Mouse (Mus musculus) cerebellum, adult 18-20 months (tissue): ENCODE data around the gene Cnot11.
"Not testable (repeated sequence)": the region's sequence is repeated elsewhere in the genome, so short reads cannot be mapped to it uniquely, and the experiment has no call there.

ENCODE experiments used
- DNase-seq, 2 experiments: peaks; one replicate each; pipeline ENCODE4 v3.0.0; 2021

Cnot11 gene

DNA sequence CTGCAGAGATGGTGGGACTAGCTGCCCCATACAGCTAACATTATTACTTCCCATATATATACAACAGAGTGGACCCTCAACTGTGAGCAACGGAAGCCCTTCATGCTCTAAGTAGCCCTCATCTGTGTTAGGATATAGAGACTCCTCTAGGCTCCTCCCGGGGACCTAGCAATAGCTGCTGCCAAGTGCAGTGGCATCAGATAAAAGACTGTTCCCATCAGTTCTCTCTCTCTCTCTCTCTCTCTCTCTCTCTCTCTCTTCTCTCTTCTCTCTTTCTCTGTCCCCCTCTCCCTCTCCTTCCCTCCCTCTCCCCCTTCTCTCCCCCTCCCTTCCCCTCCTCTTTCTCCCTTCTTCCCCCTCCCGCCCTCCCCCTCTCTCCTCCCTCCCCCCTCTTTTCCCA is 46.4 kb downstream of the Cnot11 start:
- no peak for DNase-seq

DNA sequence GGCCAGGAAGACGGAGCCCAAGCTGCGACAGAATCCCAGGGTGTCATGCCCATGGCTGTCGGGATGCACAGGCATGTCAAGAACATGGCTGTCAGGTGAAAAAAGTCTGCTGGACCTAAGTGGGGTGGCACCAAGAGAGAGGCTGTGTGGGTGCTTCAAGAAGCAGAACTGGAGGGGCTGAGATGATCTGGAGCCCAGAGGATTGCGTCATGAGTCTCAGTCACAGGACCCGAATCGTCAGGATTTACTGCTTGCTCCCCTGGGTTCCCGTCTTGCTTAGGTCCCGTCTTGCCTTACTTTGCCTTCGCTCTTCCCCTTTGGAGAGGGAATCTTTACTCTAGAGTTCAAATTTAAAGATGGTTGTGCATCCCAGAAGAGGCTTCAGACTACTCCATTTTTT is 48.4 kb downstream of the Cnot11 start:
- DNase-seq: no peak

DNA sequence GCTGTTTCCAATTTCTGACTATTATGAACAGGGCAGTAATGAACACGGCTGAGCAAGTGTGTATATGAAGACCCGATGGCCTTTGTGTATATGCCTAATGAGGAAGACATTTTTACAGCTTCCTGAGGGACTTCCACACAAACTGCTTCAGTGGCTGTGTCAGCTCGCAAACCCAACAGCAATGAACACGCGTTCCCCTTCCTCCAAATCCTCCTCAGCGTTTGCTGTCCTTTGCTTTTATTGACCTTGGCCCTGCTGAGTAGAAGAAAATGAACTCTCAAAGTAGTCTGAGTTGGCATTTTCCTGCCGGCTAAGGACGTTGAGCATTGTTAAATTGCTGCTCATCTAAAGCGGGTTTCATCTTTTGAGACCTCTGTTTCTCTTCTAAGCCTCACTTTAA is 50.6 kb downstream of the Cnot11 start:
- no peak for DNase-seq

DNA sequence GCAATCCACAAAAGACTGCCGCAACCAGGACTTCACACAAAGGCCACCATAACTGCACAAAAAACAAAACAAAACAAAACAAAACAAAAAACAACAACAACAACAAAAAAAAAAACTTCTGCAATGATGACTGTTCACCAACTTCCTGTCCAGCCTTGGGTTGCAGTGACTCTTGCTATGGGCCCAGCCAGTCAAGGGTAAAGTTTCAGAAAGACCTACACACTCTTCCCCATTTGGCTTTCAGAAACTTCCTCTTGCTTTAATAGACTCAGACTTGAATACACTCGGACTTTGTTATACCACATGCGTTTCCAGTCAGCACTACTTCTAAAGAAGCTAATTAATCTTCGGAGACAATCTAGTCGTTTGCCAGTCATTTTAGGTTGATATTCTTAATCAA is 55.4 kb downstream of the Cnot11 start:
- no peak for DNase-seq

DNA sequence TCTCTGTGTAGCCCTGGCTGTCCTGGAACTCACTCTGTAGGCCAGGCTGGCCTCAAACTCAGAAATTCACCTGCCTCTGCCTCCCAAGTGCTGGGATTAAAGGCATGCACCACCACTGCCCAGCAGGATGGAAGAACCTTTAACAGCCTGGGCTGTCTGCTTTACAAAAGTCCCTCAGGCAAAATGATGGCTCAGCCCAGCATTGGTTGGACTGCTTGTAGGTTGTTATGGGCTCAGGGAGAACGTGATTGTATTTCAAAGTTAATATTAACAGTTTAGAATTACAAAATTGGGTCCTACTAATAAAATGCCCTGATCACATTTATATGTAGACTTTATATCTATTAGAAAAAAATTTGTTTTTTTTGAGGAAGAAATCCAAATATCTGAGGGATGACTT is 56.8 kb downstream of the Cnot11 start:
- DNase-seq: not testable (repeated sequence)

DNA sequence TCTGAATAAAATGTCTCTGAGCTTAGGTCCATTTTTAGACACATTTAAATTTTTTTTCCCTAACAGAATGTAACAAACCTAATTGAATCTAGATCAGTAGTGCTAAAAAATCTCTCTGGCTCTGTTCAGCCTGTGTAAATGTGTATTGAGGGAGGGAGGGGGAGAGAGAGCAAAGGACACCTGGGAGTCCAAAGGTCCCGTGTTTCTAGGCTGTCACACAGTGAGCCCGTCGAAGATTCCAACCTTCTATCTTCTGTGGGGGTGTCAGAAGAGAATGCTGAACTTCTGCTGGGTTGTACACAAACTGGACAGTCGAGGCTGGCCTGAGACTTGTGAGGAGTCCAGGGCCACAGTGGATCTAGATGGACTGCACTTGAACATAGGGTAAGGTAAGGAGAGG is 57.3 kb downstream of the Cnot11 start:
- no peak for DNase-seq

DNA sequence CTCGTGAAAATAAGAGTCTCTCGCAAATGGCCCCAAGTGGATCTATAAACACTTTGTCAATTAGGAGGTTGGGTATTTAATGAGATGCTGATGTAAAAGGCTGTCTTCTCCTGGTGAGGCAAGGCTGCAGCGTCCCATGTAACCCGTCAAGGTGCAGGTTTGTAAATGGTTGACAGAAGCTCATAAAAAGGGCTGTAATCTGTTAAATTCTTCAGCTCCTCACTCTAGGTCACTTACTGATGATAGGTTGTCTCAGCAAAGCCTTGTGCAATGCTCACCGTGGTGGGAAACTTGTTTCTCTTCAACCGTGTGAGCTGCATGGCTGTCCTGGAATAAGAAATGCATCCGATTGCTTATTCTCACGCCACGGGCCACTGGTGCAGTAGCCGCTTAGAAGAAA is 59.0 kb downstream of the Cnot11 start:
- DNase-seq: no peak
